Mouse (Mus musculus) urinary bladder, postnatal 25 days (tissue): ENCODE data around the gene Sec22b.

Source experiments
- DNase-seq: peaks from one replicate; pipeline ENCODE4 v3.0.0; 2022; ENCODE audit warnings: low spot score

Sec22b gene

DNA sequence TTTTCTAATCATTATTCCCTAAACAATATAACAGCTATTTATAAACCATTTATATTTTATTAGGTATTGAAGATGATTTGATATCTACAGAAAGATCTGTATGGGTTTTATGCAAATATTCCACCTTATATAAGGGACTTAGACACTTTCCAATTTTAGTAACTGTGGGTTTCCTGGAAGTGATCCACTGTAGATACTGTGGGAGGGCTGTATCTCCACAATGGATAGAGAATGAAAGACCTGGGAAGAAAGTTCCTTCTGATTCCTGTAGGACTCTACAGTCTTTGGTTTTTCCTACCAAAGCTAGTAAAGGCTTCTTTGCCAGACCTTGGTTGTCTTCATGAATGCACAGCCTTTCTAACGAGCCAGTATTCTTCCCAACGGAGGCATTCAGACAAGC is 8.7 kb downstream of the Sec22b start:
- DNase-seq, result no peak

GRCm38 (mm10) chr3:97911093-97911492 is 10.1 kb downstream of the Sec22b start:
- DNase-seq, result no peak

- DNase-seq, result no peak
These were observed 14.1 kb downstream of the Sec22b start for GRCm38 (mm10) chr3:97915081-97915480.

DNA sequence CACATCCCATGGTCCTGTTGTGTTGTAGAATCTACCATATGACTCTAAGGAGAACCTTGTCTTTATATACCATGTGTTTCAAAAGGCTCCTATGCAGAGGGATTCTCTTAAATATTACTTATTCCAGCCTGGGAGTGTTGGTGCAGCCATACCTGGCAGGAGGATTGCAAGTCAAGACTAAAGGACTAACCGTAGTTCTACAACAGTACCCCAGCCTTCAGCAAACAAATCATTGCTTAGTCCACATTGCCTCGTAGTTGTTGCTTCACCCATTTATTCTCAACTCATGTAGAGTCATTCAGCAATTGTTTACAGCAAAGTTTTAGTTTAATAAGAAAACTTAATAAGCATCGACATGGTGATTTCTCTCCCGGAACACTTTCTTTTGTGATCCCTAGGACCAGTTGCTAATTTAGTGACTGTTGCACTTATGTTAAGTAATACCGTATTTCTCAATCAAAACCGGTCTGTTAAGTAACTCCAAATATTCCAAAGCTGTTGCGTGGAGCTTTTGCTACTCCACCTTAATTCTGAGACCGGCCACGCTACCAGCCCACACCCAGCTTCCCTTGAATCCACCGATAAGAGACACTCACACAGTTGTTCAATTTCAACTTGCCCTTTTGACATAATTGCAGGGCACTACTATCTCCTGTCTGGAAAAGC is 18.0 kb downstream of the Sec22b start:
- DNase-seq, result no peak

GRCm38 (mm10) chr3:97925246-97925645 is 24.3 kb downstream of the Sec22b start:
- DNase-seq, result no peak

- no peak for DNase-seq
These were observed 26.3 kb downstream of the Sec22b start for GRCm38 (mm10) chr3:97927322-97927721.

GRCm38 (mm10) chr3:97928968-97929858 is 28.2 kb downstream of the Sec22b start:
- peak; percentile 72 for DNase-seq

GRCm38 (mm10) chr3:97930141-97930786 is 29.3 kb downstream of the Sec22b start:
- DNase-seq, result no peak

GRCm38 (mm10) chr3:97930787-97931158 is 29.8 kb downstream of the Sec22b start:
- no peak for DNase-seq

DNA sequence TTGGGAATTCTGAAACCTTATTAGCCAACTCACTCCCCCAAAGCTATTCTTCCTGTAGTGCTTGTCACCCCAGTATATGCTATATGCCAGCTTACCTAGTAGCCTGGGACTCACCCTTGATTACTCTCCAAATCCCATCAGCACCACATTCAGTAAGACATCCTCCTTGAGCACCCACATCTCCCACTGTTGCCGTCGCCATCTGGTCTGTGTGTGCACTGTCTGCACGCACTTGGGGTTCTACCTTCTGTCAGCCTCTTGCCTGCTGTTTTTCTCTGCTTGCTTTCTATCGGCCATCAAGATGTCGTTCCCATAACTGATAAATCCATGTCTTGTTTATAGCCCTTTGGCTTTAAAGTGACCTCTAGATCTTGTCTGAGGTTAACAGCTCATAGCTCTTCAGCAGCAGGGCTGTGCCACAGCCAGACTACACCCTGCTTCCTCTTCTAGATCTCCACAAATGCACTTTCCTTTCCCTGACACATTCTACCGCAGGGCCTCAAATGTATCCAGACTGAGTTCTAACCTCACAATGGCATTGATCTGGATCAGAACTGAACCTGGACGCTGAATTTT is 30.4 kb downstream of the Sec22b start:
- no peak for DNase-seq

DNA sequence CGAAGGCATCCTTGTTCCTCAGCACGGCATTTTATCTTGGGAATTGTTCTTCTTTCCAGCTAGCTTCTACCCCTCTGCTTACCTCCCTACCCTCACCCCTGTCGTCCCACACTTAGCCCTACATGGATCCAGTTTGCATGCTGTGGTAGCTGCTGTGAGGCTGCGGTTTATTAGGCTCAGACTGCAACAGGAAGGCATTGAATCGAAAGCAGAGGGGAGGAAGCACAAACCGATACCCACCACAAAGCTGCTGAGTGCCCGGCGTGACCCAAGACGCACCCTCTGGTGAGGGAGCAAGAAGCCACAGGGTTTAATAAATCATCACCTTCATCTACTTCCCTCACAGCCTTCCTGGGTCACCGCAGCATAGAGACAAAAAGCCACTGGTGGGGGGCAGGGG is 31.1 kb downstream of the Sec22b start:
- DNase-seq, result no peak

DNA sequence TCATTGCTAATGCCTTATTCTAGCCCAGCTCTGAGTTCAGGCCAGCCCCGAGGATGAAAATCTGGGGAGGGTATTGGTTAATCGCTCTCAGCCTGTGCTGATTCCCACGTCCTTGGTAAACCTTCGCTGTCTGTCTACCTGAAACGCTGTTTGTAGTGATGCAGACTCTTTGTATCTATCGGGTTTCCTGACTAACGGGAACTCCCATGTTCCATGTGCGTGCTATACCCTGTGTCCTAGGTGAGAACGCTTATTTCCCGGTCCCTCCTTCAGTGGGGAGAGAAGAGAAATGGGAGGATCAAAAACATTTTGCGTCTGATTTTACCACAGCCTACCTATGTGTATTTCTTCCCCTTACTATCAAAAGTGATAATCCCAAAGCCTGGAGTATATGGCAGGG is 31.8 kb downstream of the Sec22b start:
- DNase-seq, result no peak

- DNase-seq, result no peak
These were observed 32.3 kb downstream of the Sec22b start for GRCm38 (mm10) chr3:97933251-97933650.

DNA sequence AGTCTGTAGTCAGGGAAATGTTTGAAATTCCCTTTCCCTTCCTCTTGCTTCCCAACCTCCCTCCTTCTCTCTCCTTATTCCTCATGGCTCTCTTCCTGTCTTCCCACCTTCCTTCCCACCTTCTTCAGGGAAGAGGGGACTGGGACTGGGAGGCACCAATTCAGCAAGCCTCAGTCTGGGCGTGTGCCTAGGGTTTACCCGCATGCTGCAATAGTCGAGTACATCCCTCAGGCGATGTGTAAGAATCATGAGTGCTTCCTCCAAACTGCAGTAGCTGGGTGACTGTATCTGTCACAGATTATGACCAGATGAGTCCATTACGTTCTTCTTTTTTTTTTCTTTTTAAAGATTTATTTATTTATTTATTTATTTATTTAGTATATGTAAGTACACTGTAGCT is 32.8 kb downstream of the Sec22b start:
- no peak for DNase-seq

GRCm38 (mm10) chr3:97934331-97935300 is 33.6 kb downstream of the Sec22b start:
- no peak for DNase-seq

DNA sequence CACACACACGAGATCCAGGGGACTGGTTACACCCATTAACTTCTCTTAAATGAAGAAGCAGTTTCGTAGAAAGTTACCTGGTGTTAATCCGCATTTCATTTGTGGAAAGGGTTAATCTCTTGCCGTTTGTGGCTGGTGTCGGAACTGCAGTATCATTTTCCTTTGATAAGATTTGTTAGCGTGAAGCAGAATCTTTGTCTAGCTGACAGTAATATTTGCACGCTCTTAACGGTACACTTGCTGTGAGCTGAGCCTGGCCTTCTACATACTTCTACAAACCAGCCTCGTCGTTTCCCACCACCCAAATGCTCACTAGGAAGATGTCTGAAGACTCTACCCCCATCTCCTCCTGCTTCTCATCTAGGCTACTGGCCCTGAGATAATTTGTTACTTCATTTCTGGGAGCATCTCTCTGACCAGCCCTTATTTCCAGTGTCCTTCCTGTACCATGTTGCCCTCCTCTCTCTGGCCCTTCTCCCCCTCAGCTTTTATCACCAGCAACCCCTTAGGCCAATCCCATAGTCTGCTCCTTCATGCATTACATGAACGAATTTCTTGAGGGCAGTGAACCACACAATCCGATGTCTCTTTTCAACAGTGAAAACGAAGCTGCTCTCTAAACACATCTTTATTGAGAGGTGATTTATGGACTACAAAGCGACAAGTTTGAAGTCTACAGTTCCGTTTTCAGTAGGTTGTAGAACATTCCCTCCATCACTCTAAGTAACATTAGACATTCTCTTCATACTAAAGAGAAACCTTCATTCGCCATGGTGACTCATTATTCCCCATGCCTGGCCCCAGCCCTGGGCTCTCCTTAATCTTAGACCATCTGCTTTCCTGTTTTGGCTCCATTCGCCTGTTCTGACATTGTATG is 36.3 kb downstream of the Sec22b start:
- no peak for DNase-seq

GRCm38 (mm10) chr3:97937945-97938266 is 36.9 kb downstream of the Sec22b start:
- DNase-seq, result no peak

- no peak for DNase-seq
These were observed 38.0 kb downstream of the Sec22b start for GRCm38 (mm10) chr3:97938814-97939526.

DNA sequence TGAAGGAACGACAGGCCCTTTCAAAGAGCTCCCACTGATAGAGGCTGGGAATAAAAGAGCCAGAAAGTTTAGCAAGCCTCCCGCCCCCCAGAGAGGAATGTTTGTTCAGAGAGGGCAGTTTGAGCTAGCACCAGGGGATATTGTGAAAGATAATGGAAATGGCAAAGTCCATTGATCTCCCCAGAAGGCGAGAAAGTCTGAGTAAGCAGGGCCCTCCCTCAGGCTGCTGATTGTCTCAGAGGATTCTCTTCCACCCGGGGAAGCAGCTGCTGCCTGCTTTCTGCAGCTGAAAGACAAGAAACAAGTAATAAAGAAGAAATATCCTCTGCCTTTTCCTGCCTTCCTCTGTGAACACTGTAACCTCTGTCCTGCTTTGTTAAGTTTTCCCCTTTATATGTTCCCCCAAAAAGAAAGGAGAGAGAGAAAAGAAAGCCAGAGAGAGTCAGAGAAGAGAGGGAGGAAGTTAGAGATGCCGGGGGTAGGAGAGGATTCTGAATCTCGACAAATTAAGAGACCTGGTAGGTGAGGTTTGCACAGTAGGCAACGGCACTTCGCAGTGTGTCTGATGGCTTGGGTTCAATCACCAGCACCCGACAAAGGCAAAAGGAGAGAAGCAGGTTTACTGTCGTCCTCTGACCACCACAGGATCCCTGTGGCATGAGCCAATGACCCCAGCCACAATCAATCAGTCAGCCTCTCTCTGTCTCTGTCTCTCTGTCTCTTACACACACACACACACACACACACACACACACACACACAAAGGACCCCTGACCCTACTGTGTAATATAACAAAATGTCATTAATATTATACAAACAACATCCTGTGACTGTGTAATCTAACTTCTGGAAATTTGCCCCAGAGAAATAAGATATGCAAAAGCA is 38.9 kb downstream of the Sec22b start:
- DNase-seq, result no peak
